Mouse (Mus musculus): ENCODE measurements around the gene Plekha5. TPM values are rescaled to one million over a fixed set of nuclear protein-coding genes. Genes with fewer than 3 reads are reported as not detected.

The Plekha5 gene
- polyA plus RNA-seq, 1 experiment from 2014 or later: 5.2 TPM

GRCm38 (mm10) chr6:140547203-140547944 lies 123.5 kb downstream of the Plekha5 start:
- WGBS (ENCODE audit: insufficient replicate concordance): 68% methylated on average over 11 of the region's 11 CpGs
- Histone ChIP-seq H3K27me3 (ENCODE audit: insufficient read depth, low read length) (no peaks in the 10 kb centered on the region), H3K9me3 (ENCODE audit: low read length) (no peaks in the 10 kb centered on the region), H3K36me3 (replicated peaks; ENCODE audit: insufficient read depth, low read length) (peaks cover 11% of the 10 kb centered on the region), H3K4me1 (ENCODE audit: insufficient read depth) (peaks cover 7% of the 10 kb centered on the region; the same call in 1 of the 2 replicates), H3K4me3 (ENCODE audit: low read depth, low read length) (no peak overlapping the region), H3K27ac (ENCODE audit: low read depth) (peak overlapping the region; percentile 86), H3K4me2 (ENCODE audit: low read depth, low read length) (no peak overlapping the region), H3K9ac (replicated peaks) (no peak overlapping the region)
- no peak for ATAC-seq
- DNase-seq: no peak
- TF ChIP-seq CTCF (IDR thresholded peaks at IDR 0.05; ENCODE audit: low read depth): no peak
- no peak for TF ChIP-seq EP300 (IDR thresholded peaks at IDR 0.05; ENCODE audit: low read depth)

- peak overlapping the region; percentile 87 for H3K27ac ChIP-seq (ENCODE audit: low read depth)
- no peak overlapping the region for H3K4me3 ChIP-seq (ENCODE audit: low read depth, low read length)
- DNase-seq (peak; percentile 70), ATAC-seq (peak; percentile 92)
- no peak overlapping the region for H3K9ac ChIP-seq (replicated peaks)
- no peaks in the 10 kb centered on the region for H3K9me3 ChIP-seq (ENCODE audit: low read length)
- 46% methylated on average over 5 of the region's 5 CpGs for WGBS (ENCODE audit: insufficient replicate concordance)
- no peaks in the 10 kb centered on the region for H3K27me3 ChIP-seq (ENCODE audit: insufficient read depth, low read length)
- H3K4me1 ChIP-seq (ENCODE audit: insufficient read depth): peaks cover 7% of the 10 kb centered on the region; the same call in 1 of the 2 replicates
- H3K36me3 ChIP-seq (replicated peaks; ENCODE audit: insufficient read depth, low read length): peaks cover 11% of the 10 kb centered on the region
- peak; percentile 21; the same call in 1 of the 2 replicates for TF ChIP-seq EP300 (IDR thresholded peaks at IDR 0.05; ENCODE audit: low read depth)
- TF ChIP-seq CTCF (IDR thresholded peaks at IDR 0.05; ENCODE audit: low read depth): no peak
- no peak overlapping the region for H3K4me2 ChIP-seq (ENCODE audit: low read depth, low read length)
Observed at GRCm38 (mm10) chr6:140548082-140548769, 124.4 kb downstream of the Plekha5 start.

- no peak for ATAC-seq
- peaks cover 3% of the 10 kb centered on the region; the same call in 1 of the 2 replicates for H3K36me3 ChIP-seq (replicated peaks; ENCODE audit: insufficient read depth, low read length)
- TF ChIP-seq EP300 (IDR thresholded peaks at IDR 0.05; ENCODE audit: low read depth) (no peak), CTCF (IDR thresholded peaks at IDR 0.05; ENCODE audit: low read depth) (no peak)
- H3K4me3 ChIP-seq (ENCODE audit: low read depth, low read length): no peak overlapping the region
- H3K27me3 ChIP-seq (ENCODE audit: insufficient read depth, low read length): no peaks in the 10 kb centered on the region
- no peak overlapping the region for H3K27ac ChIP-seq (ENCODE audit: low read depth)
- no peak overlapping the region for H3K9ac ChIP-seq (replicated peaks)
- DNase-seq: no peak
- peaks cover 7% of the 10 kb centered on the region; the same call in 1 of the 2 replicates for H3K4me1 ChIP-seq (ENCODE audit: insufficient read depth)
- H3K9me3 ChIP-seq (ENCODE audit: low read length): no peaks in the 10 kb centered on the region
- no peak overlapping the region for H3K4me2 ChIP-seq (ENCODE audit: low read depth, low read length)
- WGBS (ENCODE audit: insufficient replicate concordance): 75% methylated on average over 13 of the region's 13 CpGs
Observed at GRCm38 (mm10) chr6:140550741-140551140, 126.9 kb downstream of the Plekha5 start.

DNA sequence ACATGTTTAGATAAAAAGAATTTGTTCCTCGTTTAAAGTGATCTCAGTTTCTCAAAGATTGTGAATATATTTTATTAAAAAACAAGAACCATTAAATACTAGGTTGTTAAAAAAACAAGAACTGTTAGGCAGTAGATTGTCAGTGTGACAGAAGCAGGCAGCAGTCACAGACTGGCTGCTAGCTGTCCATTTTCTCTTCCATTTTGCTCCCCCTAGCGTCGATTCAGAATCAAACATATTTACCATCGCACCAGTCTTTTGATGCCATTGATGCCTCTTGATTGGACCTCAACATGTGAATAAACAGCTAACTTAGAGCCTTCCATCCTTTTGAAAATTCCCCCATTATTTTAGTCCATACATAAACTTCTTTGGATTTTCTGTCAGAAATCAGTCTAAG lies 130.4 kb downstream of the Plekha5 start:
- H3K27me3 ChIP-seq (ENCODE audit: insufficient read depth, low read length): no peaks in the 10 kb centered on the region
- H3K4me2 ChIP-seq (ENCODE audit: low read depth, low read length): no peak overlapping the region
- DNase-seq (no peak), ATAC-seq (no peak)
- H3K9ac ChIP-seq (replicated peaks): no peak overlapping the region
- H3K4me3 ChIP-seq (ENCODE audit: low read depth, low read length): no peak overlapping the region
- H3K9me3 ChIP-seq (ENCODE audit: low read length): no peaks in the 10 kb centered on the region
- no peak overlapping the region for H3K27ac ChIP-seq (ENCODE audit: low read depth)
- peak; percentile 52 for TF ChIP-seq CTCF (IDR thresholded peaks at IDR 0.05; ENCODE audit: low read depth)
- no peak for TF ChIP-seq EP300 (IDR thresholded peaks at IDR 0.05; ENCODE audit: low read depth)
- H3K36me3 ChIP-seq (replicated peaks; ENCODE audit: insufficient read depth, low read length): peaks cover 7% of the 10 kb centered on the region; the same call in 1 of the 2 replicates
- 54% methylated on average over 4 of the region's 4 CpGs for WGBS (ENCODE audit: insufficient replicate concordance)
- H3K4me1 ChIP-seq (ENCODE audit: insufficient read depth): no peaks in the 10 kb centered on the region

GRCm38 (mm10) chr6:140559411-140559810 lies 135.6 kb downstream of the Plekha5 start:
- Histone ChIP-seq H3K4me2 (ENCODE audit: low read depth, low read length) (no peak overlapping the region), H3K9ac (replicated peaks) (no peak overlapping the region), H3K36me3 (replicated peaks; ENCODE audit: insufficient read depth, low read length) (0 out of 2 replicates have a peak, but pooled peaks cover 3% of the 10 kb centered on the region), H3K27ac (ENCODE audit: low read depth) (no peak overlapping the region), H3K27me3 (ENCODE audit: insufficient read depth, low read length) (no peaks in the 10 kb centered on the region), H3K4me1 (ENCODE audit: insufficient read depth) (peaks cover 2% of the 10 kb centered on the region; the same call in 1 of the 2 replicates), H3K4me3 (ENCODE audit: low read depth, low read length) (no peak overlapping the region), H3K9me3 (ENCODE audit: low read length) (no peaks in the 10 kb centered on the region)
- ATAC-seq (no peak), DNase-seq (no peak)
- TF ChIP-seq EP300 (IDR thresholded peaks at IDR 0.05; ENCODE audit: low read depth) (no peak), CTCF (IDR thresholded peaks at IDR 0.05; ENCODE audit: low read depth) (no peak)
- 76% methylated on average over 6 of the region's 6 CpGs for WGBS (ENCODE audit: insufficient replicate concordance)

All from liver, postnatal 0 days (tissue).